In the genomic region with DNA sequence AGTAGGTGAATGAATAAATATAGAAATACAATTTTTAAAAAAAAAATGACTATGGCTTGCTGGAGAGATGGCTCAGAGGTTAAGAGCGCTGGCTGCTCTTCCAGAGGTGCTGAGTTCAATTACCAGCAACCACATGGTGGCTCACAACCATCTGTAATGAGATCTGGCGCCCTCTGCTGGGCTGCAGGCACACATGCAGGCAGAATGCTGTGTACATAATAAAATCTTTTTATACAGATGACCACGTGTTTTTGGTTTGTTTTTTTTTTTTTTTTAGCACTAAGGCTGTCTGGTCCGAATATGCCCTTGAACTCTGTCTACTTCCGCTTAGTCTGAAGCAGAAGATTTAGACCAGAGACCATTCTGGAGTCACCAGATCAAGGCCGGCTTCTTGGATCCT, we compare ENCODE assay signal across 10 mouse cellular contexts.
DNase-seq lines count a peak whose midpoint lies in the region; ATAC-seq and TF ChIP-seq lines count a peak whose summit lies in the region.
"Had no signal": no experiment of that assay in that cellular context is flagged by ENCODE, and none has a peak within 500 bp of the region (broad histone marks: within the 10 kb centered on the region; RNA-seq: fewer than 3 reads in every experiment).

No protein-coding gene starts in this region.

- no peak for DNase-seq in forebrain, embryonic 11.5 days (ENCODE audit: low spot score)
- DNase-seq in midbrain, embryonic 11.5 days (ENCODE audit: low spot score, missing footprints), result no peak
- DNase-seq in thymus, postnatal 25 days, result peak; percentile 56
- DNase-seq in layer of hippocampus, postnatal 14 days (ENCODE audit: low spot score in 2 of 2), result no peak

- no peaks in the 10 kb centered on the region for H3K36me3 ChIP-seq in forebrain, embryonic 12.5 days (replicated peaks)
- H3K36me3 ChIP-seq in forebrain, embryonic 11.5 days (ENCODE audit: control insufficient read depth, insufficient read depth, low read length), result no peaks in the 10 kb centered on the region
- H3K36me3 ChIP-seq in midbrain, embryonic 11.5 days (ENCODE audit: control insufficient read depth, insufficient read depth, low read length), result no peaks in the 10 kb centered on the region
- H3K36me3 ChIP-seq in midbrain, embryonic 15.5 days (replicated peaks), result no peaks in the 10 kb centered on the region
- no peaks in the 10 kb centered on the region for H3K36me3 ChIP-seq in heart, embryonic 12.5 days

- no peak overlapping the region for H3K4me3 ChIP-seq in forebrain, embryonic 12.5 days (replicated peaks)
- no peak overlapping the region for H3K4me3 ChIP-seq in forebrain, embryonic 11.5 days (ENCODE audit: low read depth, low read length)
- no peak overlapping the region for H3K4me3 ChIP-seq in midbrain, embryonic 11.5 days (ENCODE audit: low read depth, low read length)
- no peak overlapping the region for H3K4me3 ChIP-seq in midbrain, embryonic 15.5 days
- H3K4me3 ChIP-seq in embryonic fibroblast, embryonic 13.5 days (ENCODE audit: insufficient read depth, low read length), result no peak overlapping the region
- no peak overlapping the region for H3K4me3 ChIP-seq in heart, embryonic 12.5 days
- H3K4me3 ChIP-seq: erythroblast, embryonic 14.5 days; megakaryocyte, embryonic 14.5 days had no signal

- ATAC-seq in forebrain, embryonic 12.5 days (ENCODE audit: low FRiP score), result no peak
- no peak for ATAC-seq in forebrain, embryonic 11.5 days (replicated peaks; ENCODE audit: low FRiP score)
- ATAC-seq in midbrain, embryonic 11.5 days (ENCODE audit: low FRiP score), result no peak
- no peak for ATAC-seq in midbrain, embryonic 15.5 days (replicated peaks)
- no peak for ATAC-seq in heart, embryonic 12.5 days (ENCODE audit: insufficient number of reproducible peaks, low FRiP score)

- H3K9me3 ChIP-seq in forebrain, embryonic 12.5 days, result no peaks in the 10 kb centered on the region
- no peaks in the 10 kb centered on the region for H3K9me3 ChIP-seq in forebrain, embryonic 11.5 days (ENCODE audit: control insufficient read depth, low read length)
- no peaks in the 10 kb centered on the region for H3K9me3 ChIP-seq in midbrain, embryonic 11.5 days (ENCODE audit: control insufficient read depth, low read length)
- no peaks in the 10 kb centered on the region for H3K9me3 ChIP-seq in midbrain, embryonic 15.5 days
- no peaks in the 10 kb centered on the region for H3K9me3 ChIP-seq in heart, embryonic 12.5 days (replicated peaks)
- H3K9me3 ChIP-seq: megakaryocyte, embryonic 14.5 days had no signal

- peak; percentile 55; the same call in 1 of the 2 replicates for TF ChIP-seq CTCF in embryonic fibroblast, embryonic 13.5 days (IDR thresholded peaks at IDR 0.05; ENCODE audit: borderline replicate concordance, insufficient read depth, low read length)

- peak overlapping the region; percentile 12; the same call in 1 of the 2 replicates for H3K9ac ChIP-seq in forebrain, embryonic 12.5 days
- H3K9ac ChIP-seq in forebrain, embryonic 11.5 days (ENCODE audit: low read length), result no peak overlapping the region
- no peak overlapping the region for H3K9ac ChIP-seq in midbrain, embryonic 11.5 days (ENCODE audit: low read length)
- H3K9ac ChIP-seq in midbrain, embryonic 15.5 days, result no peak overlapping the region
- no peak overlapping the region for H3K9ac ChIP-seq in heart, embryonic 12.5 days

- TF ChIP-seq POLR2A in embryonic fibroblast, embryonic 13.5 days (IDR thresholded peaks at IDR 0.05; ENCODE audit: low read depth, low read length), result no peak

- H3K4me1 ChIP-seq in forebrain, embryonic 12.5 days, result peaks cover 63% of the 10 kb centered on the region
- H3K4me1 ChIP-seq in forebrain, embryonic 11.5 days (replicated peaks; ENCODE audit: control insufficient read depth, insufficient read depth, low read length), result peaks cover 28% of the 10 kb centered on the region
- peaks cover 52% of the 10 kb centered on the region for H3K4me1 ChIP-seq in midbrain, embryonic 11.5 days (ENCODE audit: control insufficient read depth, insufficient read depth, low read length)
- peaks cover 26% of the 10 kb centered on the region for H3K4me1 ChIP-seq in midbrain, embryonic 15.5 days
- H3K4me1 ChIP-seq in embryonic fibroblast, embryonic 13.5 days (ENCODE audit: control insufficient read depth, insufficient read depth, low read length), result peaks cover 5% of the 10 kb centered on the region; the same call in 1 of the 2 replicates
- peaks cover 53% of the 10 kb centered on the region for H3K4me1 ChIP-seq in heart, embryonic 12.5 days (replicated peaks)

- peaks cover 18% of the 10 kb centered on the region for H3K27me3 ChIP-seq in forebrain, embryonic 12.5 days
- no peaks in the 10 kb centered on the region for H3K27me3 ChIP-seq in forebrain, embryonic 11.5 days (ENCODE audit: control insufficient read depth, insufficient read depth, low read length)
- no peaks in the 10 kb centered on the region for H3K27me3 ChIP-seq in midbrain, embryonic 11.5 days (ENCODE audit: control insufficient read depth, insufficient read depth, low read length)
- H3K27me3 ChIP-seq in midbrain, embryonic 15.5 days (replicated peaks), result no peaks in the 10 kb centered on the region
- no peaks in the 10 kb centered on the region; the same call in 1 of the 2 replicates for H3K27me3 ChIP-seq in heart, embryonic 12.5 days (replicated peaks)

- H3K27ac ChIP-seq in forebrain, embryonic 12.5 days, result no peak overlapping the region
- no peak overlapping the region for H3K27ac ChIP-seq in forebrain, embryonic 11.5 days (ENCODE audit: low read depth, low read length)
- peak overlapping the region; percentile 90 for H3K27ac ChIP-seq in midbrain, embryonic 11.5 days (ENCODE audit: low read depth, low read length)
- no peak overlapping the region for H3K27ac ChIP-seq in midbrain, embryonic 15.5 days
- no peak overlapping the region for H3K27ac ChIP-seq in embryonic fibroblast, embryonic 13.5 days (ENCODE audit: insufficient read depth, low read length)
- no peak overlapping the region for H3K27ac ChIP-seq in heart, embryonic 12.5 days (ENCODE audit: poor library complexity, severe bottlenecking)

- H3K4me2 ChIP-seq in forebrain, embryonic 12.5 days, result no peak overlapping the region
- H3K4me2 ChIP-seq in forebrain, embryonic 11.5 days (ENCODE audit: low read depth, low read length, severe bottlenecking), result no peak overlapping the region
- H3K4me2 ChIP-seq in midbrain, embryonic 11.5 days, result no peak overlapping the region
- no peak overlapping the region for H3K4me2 ChIP-seq in midbrain, embryonic 15.5 days
- H3K4me2 ChIP-seq in heart, embryonic 12.5 days, result no peak overlapping the region

- 47% methylated on average over 6 of the region's 6 CpGs for WGBS in forebrain, embryonic 12.5 days
- WGBS in forebrain, embryonic 11.5 days, result 44% methylated on average over 6 of the region's 6 CpGs
- WGBS in midbrain, embryonic 11.5 days, result 37% methylated on average over 6 of the region's 6 CpGs
- WGBS in midbrain, embryonic 15.5 days, result 48% methylated on average over 6 of the region's 6 CpGs
- 50% methylated on average over 6 of the region's 6 CpGs for WGBS in heart, embryonic 12.5 days
